Mouse (Mus musculus) retina, adult 2 months (tissue): ENCODE results near the gene Nid2.

Experiments
- DNase-seq: peaks from one replicate; pipeline ENCODE4 v3.0.0-alpha.2; 2012; ENCODE audit warnings: low read depth, low spot score

Nid2 gene

DNA sequence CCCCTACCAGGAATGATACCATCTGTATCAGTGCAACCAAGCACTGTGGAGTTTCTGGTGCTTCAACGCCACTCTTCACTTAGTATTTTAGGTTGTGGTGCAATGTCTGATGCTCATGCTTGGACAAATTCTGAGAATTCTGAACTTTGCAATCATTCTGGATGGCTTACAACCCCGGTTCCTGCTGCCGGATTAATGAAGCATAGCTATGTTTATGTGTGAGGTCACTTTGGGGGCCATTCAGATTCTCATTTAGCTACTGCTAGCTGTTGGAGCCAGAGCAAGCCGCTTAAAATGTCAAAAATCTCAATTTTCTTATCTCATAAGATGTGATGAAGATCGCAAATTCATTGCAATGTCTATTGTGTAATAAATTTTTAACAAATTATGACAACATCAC, 6.2 kb upstream of the Nid2 start:
- no peak for DNase-seq

- DNase-seq: no peak
Measured at GRCm38 (mm10) chr14:19746232-19746631, 4.8 kb upstream of the Nid2 start.

DNA sequence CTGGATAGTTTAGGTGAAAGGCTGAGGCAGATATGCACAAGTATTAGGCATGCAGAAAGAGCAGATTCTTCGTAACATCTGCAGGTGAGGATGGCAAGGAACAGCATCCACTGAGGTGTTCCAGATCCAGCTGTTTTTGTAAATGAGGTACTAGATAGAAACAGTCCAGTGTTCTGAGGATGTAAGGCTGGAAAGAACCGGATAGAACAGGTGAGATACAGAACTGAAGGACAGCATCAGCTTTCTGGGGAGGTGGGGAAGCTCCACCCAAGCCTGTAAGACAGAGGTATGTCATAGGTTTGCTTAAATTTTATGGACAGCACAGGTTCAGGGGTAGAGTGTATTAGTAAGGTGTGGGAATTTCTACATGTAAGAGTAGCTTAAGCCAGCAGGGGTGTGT, 4.3 kb upstream of the Nid2 start:
- DNase-seq: no peak

GRCm38 (mm10) chr14:19749743-19750142, 1.3 kb upstream of the Nid2 start:
- DNase-seq: no peak

DNA sequence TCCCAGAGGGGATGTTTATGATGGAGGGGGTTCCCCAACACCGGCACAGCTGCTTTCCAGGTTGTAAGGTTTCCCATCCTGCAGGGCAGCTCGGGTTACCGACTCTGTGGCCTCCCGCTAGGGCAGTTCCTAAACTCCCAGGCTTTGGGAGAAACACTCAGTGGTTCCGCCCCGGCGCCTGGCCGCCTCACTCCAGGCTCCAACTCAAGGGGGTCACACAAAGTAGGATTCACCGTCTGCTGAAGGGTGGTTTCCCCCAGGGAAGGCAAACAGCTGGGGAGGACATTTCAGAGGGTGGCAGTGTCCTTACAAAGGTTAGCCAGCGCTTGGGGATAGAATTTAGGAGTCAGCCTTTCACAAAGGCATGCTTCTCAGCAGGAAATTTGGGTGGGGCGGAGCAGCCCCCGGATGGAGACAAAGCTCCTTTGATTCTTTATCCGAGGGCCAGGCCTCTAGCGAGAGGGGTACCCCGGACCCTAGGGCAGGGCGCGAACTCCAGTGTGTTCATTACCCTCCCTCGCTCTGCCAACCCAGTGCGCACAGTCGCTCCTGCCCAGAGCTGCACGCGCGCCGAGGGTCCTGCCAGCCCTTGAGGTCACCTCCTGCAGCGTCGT, 547 bp upstream of the Nid2 start:
- no peak for DNase-seq

DNA sequence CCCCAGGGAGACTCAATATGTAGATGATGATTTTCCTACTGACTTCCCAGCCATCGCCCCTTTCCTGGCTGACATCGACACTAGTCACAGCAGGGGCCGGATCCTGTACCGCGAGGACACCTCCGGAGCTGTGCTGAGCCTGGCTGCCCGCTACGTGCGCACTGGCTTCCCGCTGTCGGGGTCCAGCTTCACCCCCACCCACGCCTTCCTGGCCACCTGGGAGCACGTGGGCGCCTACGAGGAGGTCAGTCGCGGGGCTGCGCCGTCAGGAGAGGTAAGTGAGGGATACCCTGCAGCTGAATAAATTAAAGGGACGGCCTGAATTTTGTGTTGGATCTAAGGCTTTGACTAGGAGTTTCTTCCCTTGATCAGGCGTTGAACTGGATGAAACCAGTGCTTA, 1.2 kb downstream of the Nid2 start:
- no peak for DNase-seq

DNA sequence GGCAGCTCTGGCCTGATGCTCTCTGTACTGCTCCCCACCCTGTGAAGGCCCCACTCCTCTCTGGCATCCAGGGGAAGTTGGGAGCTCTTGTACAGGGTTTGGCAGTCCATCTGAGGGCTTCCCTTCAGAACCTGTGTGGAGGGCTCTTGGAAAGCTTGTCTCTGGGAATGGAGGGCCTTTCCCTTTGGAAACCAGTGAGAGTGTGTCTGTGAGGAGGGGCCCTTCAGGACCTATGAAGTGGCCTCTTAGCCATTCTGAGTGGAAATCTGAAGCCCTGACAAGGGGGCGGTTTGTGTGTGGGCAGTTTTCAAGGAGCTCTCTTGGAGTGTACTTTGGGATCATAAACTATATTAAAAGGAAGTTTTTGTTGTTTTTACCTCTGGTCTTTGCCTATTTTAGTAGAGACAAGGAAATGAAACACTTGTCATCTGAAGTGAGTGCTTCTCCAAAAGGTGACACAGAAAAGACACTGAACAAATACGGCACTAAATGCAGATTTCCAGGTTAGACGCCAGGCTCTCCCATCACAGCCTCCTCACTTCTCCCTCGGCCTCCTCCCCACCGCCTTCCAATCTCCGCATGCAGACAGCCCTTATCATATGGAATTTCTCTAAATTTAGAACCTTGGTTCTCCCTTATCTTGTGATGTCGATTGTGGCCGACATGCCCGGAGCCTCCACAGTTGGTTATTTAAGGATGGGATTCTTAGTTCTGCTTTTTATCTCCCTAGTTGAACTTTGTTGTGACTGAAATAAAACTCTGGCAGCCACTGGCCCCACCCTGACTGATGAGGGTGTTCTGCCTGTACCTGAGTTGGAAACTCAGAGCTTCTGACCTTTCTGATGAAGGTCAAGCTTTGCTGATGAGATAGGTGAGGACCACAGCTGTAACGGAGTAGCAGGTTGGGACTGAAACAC, 8.5 kb downstream of the Nid2 start:
- DNase-seq: no peak

DNA sequence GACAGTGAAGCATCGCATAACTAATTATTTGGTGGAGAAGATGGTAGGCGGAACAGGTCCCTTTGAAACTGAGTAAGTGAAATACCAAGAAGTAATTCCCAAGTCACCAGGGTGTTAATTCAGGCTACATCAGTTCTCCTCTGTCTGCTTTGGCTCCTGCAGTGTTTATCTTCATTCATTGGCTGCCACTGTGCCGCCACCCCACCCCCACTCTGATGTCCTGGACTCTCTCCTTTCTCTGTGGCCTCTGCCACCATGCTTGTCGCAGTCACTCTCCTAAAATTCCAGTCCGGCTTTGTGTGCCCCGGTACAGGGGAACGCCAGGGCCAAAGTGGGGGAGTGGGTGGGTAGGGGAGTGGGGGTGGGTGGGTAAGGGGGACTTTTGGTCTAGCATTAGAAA, 9.7 kb downstream of the Nid2 start:
- DNase-seq: no peak

DNA sequence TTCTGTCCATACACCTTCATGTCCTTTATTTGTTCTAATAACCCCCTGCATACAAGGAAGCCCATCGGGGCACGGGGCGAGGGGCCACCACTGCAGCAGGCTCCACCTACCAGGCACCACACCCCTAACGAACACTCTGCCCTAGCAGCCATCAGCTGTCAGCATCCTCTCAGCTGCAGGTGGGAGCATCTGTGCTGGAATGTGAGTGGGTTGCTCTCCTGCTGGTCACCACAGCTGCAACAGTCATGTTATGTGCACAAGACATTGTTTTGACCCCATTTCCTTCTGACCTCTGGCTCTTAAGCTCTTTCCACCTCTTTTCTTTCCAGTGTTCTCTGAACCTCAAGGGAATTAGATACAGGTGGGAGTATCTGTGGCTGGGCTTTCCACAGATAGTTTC, 10.9 kb downstream of the Nid2 start:
- no peak for DNase-seq

- DNase-seq: no peak
Measured at GRCm38 (mm10) chr14:19763527-19763926, 12.5 kb downstream of the Nid2 start.

DNA sequence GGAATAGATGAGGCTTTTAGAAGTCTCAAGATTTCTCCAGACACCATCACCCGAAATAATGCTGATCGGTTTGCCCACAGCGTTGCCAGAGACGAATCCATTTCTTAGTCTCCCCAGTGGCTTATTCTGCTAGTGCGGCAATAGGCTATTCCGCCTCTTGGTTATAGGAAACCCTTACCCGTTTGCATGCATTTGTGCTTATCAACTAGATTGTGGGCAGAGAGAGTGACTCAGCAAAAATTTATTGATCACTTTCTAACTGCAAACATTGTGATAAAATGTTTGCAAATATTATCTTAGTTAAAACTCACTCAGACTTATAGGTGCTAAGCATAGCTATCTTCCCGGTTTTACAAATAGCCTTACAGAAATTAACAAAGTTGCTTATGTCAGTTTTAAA, 13.3 kb downstream of the Nid2 start:
- no peak for DNase-seq

GRCm38 (mm10) chr14:19765539-19766379, 14.7 kb downstream of the Nid2 start:
- DNase-seq: no peak

DNA sequence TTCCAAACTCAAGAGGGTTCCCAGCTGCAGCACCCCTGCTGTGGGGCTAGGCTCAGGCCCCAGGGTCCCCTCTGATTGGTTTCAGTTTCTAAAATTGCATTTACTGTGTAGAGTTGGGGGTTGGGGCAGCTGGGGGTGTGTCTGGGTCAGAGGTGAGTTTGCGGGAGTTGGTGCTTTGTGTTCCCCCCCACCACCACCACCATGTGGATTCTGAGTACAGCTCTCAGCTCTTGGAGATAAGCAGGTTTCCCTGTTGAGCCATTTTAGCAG, 15.2 kb downstream of the Nid2 start:
- no peak for DNase-seq

- DNase-seq: no peak
Measured at GRCm38 (mm10) chr14:19768648-19769047, 17.6 kb downstream of the Nid2 start.

- no peak for DNase-seq
Measured at GRCm38 (mm10) chr14:19769441-19770200, 18.6 kb downstream of the Nid2 start.

DNA sequence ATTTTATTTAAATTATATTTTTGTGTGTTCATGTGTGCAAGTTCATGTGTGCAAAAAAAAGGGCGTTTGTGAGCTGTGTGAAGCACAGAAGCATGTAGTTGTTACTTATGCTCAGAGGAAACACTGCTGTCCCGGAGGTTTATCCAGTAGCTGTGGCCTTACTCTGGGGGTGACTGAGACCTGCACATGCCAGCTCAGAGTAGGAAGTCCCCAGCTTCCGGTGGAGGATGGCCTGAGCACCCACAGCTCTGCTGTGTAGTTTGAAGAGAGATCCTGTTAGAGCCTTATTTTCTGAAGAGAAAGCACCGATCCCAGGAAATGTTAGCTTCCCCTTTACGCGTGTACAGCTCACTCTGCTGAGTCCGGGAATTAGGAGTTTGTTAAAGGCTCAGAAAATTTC, 20.1 kb downstream of the Nid2 start:
- no peak for DNase-seq

DNA sequence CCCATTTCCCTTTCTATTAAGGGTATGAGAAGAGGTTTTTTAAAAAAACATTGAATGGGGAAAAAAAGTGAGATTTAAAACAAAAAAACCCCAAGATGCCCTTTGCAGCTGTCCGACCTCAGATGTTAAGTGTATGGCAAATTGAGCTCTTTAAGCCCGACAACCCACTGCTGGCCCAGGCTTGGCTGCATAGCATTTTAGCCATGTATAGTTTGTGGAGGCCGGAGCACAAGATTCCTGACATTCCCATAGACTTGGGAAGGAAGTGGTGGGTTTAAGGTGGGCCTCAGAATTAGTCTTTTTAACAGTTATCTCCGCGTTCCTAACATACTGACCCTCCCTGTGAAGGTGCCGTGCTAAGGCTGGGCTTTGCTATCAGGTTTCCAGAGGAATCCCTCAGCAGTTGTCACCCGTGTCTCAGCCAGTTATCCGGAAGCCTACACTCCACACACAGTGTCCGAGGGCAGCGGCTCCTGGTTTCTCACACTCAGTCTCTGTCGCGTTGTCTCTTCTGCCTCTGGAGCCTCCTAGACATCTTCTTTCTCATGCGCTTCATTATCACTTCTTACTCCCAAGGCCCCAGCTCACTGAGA, 23.1 kb downstream of the Nid2 start:
- no peak for DNase-seq

- DNase-seq: no peak
Measured at GRCm38 (mm10) chr14:19775491-19775890, 24.4 kb downstream of the Nid2 start.

DNA sequence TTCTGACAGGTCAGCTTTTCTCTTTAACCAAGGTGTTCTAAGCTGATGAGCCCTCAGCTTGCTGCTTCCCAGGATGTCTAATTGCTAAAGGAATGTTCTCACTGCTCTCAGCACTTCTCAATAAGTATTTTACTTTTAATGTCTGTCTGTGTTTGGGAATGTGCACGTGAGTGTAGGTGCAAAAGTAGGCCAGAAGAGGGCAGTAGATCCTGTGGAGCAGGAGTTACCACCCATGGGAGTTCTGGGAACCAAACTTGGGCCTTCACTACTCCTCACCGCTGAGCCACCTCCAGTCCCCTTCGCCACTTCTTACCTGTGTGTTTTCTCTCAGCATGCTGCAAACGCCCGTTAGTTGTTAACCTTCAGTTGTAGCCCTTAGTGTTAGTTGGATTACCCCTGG, 25.1 kb downstream of the Nid2 start:
- DNase-seq: no peak

DNA sequence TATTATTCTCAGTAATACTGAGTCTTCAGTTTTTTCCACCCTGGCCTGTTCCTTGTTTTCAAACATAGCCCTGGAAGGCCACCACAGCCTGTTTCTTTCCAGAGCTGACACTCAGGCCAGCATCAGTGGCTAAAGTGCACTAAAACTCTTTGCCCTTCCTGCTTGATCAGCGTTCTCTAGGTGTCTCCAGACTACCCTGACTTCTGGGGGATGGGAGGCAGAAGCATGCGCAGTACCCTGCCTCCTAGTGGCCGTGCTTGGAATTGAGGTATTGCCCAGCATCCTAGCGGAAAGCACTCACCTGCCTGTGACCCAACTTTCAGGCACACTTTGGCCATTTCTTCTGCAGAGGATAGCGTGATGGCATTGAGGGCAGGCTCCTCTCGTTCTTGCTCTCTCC, 25.8 kb downstream of the Nid2 start:
- DNase-seq: no peak

DNA sequence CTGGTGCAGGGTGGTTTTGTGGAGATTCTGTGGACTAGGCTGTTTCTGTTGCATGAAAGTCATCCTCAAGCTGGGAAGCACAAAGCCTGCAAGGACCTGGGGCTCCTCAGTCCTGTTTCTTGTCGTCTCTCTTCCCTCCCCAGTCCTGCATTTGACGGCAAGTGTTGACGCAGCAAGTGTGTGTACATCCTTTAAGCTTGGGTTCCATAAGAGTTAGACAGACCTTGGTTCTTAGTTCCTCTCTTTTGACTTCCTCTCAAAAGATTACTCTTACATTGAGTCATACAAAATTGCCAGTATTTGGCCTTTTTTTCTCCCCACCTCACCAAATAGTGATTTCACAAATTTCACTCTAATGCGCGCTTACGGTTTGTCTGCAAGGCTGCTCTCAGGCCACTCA, 26.3 kb downstream of the Nid2 start:
- no peak for DNase-seq

GRCm38 (mm10) chr14:19777945-19778344, 26.9 kb downstream of the Nid2 start:
- no peak for DNase-seq
